Mouse (Mus musculus): ENCODE data around the gene Iqgap2.

GRCm38 (mm10) chr13:95697874-95698273 lies 193.8 kb downstream of the Iqgap2 start:
- TF ChIP-seq CTCF (IDR thresholded peaks at IDR 0.05; ENCODE audit: borderline replicate concordance, insufficient read depth, low read length) (no peak), POLR2A (IDR thresholded peaks at IDR 0.05; ENCODE audit: low read depth, low read length) (no peak)

Measured in embryonic fibroblast, embryonic 13.5 days (primary cell).